Mouse (Mus musculus) small intestine, adult 2 months (tissue): ENCODE data around the gene Acad11.

Source experiments
- CTCF ChIP-seq: fragments of 200-500 bp; IDR thresholded peaks from 2 replicates; pipeline ENCODE4 v1.5.1; 2012; ENCODE audit warnings: low read depth, mild to moderate bottlenecking, control low read depth, inconsistent platforms, low read length, moderate library complexity, mixed read lengths; ENCODE audit not compliant: insufficient replicate concordance, insufficient read length; ENCODE audit errors: extremely low read depth
- POLR2A ChIP-seq: fragments of 200-500 bp; IDR thresholded peaks from 2 replicates; pipeline ENCODE4 v1.6.1; 2012; ENCODE audit warnings: low read depth, mild to moderate bottlenecking, control low read depth, inconsistent platforms, low read length, moderate library complexity

DNA sequence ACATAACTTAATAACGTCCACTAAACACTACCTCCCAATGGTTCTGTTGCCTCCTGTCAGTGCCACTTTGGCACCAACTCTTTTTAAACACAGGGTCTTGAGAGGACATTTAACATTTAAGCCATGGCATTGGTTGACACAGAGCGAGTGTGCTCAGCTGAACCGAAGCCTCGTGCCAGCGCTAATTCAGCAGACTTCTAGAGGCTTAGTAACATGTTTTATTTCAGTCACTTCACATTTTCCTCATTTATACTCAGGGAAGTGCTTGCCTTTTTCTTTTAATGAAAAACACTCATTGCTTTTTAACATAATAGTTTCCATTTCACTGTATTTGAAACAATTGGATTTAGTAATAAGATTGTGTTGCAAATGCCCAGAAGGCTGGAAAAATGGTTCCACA lies 46.0 kb downstream of the Acad11 start:
- TF ChIP-seq CTCF (no peak), POLR2A (no peak)
